Mouse (Mus musculus): ENCODE results near the gene Slf2.
A peak's percentile ranks its signal among the peaks of the same experiment; 100 is the strongest.

Gene Slf2

GRCm38 (mm10) chr19:45012636-45013035, 81.7 kb downstream of the Slf2 start:
- no peak for DNase-seq (ENCODE audit: low spot score)

DNA sequence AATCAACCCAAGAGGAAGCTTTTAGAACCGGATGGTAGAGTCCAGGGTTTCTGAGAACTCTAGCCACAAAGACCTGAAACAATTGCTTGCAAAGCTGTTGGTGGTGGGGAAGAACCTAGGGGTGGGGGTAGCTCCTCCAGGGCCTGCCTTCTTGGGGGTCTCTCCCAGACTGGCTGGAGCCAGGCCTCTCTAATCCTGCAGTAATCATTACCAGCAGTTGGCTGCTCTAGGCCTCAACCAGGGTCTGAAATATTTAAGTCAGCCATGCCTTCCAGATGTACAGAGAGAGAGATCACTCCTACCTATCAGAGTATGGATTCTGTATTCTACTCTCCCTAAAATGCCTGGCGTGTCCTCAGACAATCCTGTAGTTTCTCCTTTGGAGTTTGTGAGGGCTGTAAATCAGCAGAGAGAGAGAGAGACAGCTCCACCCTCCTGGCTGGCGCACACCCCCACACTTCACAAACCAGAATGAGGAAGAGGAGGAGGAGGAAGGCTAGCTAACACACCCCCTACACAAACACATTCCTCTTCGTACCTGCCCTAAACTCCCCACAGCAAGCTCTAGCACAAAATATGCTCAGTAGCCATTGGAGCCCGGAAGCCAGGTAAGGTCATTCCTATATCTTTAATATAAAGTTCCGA, 82.8 kb downstream of the Slf2 start:
- DNase-seq (ENCODE audit: low spot score): no peak

GRCm38 (mm10) chr19:45014335-45014971, 83.5 kb downstream of the Slf2 start, which contains the start of gene Lzts2:
Gene Lzts2, plus strand, starts transcription at chr19:45014414.
- no peak for DNase-seq (ENCODE audit: low spot score)

- peak; percentile 65 for DNase-seq (ENCODE audit: low spot score)
Observed at GRCm38 (mm10) chr19:45014981-45015402, 84.0 kb downstream of the Slf2 start.

DNA sequence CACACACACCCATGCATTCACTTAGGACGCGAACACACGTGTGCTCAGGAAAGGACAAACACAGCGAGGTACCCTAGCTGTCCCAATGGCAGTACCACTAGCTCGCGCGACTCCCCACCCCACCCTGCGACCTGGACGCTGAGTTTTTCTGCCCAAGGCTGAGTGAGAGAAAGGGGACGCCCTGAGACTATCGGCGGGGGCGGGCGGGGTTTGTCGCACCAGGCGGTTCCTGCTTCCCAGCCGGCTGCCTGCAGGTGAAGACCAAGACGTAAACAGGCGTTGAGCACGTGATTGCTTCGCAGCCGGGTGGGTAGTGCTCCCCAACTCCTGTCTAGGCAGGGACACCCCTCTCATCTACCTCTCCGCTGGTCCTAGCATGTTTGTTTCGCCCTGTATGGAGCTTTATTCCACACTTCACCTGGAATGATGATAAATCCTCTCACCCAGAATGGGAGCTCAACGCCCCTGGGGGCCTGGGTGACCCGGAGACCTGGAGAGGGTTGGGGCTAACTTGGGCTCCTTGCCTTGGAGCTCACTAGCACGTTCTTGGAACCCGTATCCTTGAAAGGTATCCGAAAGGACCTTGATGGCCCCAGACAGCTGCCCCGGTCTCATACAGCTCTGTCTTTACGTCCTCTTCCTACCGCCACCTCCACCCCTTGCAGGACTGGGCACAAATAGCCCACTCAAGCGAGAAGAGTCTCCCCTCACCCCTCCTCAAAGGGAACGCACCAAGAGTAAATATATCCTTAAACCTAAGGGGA, 84.7 kb downstream of the Slf2 start:
- DNase-seq (ENCODE audit: low spot score): peak; percentile 52

- DNase-seq (ENCODE audit: low spot score): peak; percentile 55
Observed at GRCm38 (mm10) chr19:45016341-45017215, 85.6 kb downstream of the Slf2 start.

DNA sequence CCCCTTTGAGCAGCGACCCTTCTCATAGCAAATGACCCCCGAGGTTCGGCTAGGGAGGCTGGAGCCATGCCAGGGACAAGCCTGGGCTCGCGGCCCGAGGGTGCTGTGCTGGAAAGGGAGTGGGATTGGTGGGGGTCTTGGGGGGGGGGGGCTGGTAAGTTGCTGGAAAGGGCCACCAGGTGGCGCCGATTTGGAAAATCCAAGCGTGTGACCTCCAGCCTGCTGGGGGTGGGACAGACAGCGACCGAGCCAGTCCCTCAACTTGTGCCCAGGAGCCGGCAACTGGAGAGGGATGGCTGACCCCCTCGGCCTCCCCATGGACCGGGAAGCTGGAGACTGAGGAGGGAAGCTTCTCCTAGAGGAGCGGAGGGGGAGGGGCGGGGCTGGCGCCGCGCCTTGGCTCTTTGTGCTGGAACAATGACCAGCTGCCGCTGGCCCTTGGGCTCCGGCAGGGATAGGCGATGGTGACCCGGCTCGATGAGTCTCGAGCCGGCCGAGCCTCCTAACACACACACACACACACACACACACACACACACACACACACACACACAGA, 86.3 kb downstream of the Slf2 start:
- DNase-seq (ENCODE audit: low spot score): peak; percentile 75

DNA sequence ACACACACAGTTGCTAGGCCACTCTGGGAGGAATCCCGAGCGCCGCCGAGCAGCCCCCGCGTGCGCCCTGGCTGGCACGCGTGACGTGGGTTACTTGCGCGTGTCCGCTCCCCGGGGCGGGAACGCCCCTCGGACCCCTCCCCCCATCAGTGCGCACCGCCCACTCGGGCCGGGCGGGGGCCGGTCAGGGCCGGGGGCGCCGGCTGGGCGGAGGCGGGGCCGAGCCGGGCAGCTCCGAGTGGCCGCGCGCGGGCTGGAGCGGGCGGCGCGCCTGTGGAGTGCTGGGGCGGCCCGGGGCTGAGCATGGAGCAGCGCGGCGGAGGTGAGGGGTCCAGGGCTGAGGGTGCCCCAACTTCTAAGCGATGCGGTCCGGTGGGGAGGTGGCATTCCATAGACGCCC, 87.0 kb downstream of the Slf2 start:
- DNase-seq (ENCODE audit: low spot score): peak; percentile 86

- peak; percentile 37 for DNase-seq (ENCODE audit: low spot score)
Observed at GRCm38 (mm10) chr19:45018351-45018831, 87.4 kb downstream of the Slf2 start.

GRCm38 (mm10) chr19:45020348-45020747, 89.4 kb downstream of the Slf2 start:
- DNase-seq (ENCODE audit: low spot score): peak; percentile 36

DNA sequence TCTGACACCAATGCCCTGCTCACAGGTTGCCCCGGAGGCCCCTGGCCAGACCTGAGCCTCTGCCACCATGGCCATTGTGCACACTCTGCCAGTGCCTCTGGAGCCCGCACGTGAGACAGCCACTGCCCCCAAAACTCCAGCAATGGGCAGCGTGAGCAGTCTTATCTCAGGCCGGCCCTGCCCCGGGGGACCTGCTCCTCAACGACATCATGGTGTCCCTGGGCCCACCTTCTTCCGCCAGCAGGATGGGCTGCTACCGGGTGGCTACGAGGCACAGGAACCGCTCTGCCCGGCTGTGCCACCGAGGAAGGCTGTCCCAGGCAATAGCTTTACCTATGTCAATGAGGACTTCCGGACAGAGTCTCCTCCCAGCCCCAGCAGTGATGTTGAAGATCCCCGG, 90.4 kb downstream of the Slf2 start:
- no peak for DNase-seq (ENCODE audit: low spot score)

- no peak for DNase-seq (ENCODE audit: low spot score)
Observed at GRCm38 (mm10) chr19:45023993-45024392, 93.0 kb downstream of the Slf2 start.

GRCm38 (mm10) chr19:45024775-45025174, 93.8 kb downstream of the Slf2 start:
- DNase-seq (ENCODE audit: low spot score): no peak

DNA sequence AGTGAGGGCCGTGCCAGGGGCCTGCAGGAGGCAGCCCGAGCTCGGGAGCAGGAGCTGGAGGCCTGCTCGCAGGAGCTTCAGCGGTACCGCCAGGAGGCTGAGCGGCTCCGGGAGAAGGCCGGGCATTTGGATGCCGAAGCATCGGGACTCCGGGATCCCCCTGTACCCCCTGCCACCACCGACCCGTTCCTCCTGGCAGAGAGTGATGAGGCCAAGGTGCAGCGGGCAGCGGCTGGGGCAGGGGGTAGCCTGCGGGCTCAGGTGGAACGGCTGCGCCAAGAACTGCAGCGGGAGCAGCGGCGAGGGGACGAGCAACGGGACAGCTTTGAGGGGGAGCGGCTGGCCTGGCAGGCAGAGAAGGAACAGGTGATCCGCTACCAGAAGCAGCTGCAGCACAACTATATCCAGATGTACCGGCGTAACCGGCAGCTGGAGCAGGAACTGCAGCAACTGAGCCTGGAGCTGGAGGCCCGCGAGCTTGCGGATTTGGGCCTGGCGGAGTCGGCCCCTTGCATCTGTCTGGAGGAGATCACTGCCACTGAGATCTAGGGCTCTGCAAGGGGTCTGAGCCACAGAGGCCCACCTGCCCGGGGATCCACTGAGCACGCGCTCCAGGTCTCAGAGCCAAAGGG, 95.1 kb downstream of the Slf2 start:
- no peak for DNase-seq (ENCODE audit: low spot score)

GRCm38 (mm10) chr19:45026958-45027670, 96.2 kb downstream of the Slf2 start:
- DNase-seq (ENCODE audit: low spot score): no peak

GRCm38 (mm10) chr19:45027848-45028247, 96.9 kb downstream of the Slf2 start:
- no peak for DNase-seq (ENCODE audit: low spot score)

- DNase-seq (ENCODE audit: low spot score): no peak
Observed at GRCm38 (mm10) chr19:45028746-45029145, 97.8 kb downstream of the Slf2 start.

- DNase-seq (ENCODE audit: low spot score): no peak
Observed at GRCm38 (mm10) chr19:45029571-45029970, 98.6 kb downstream of the Slf2 start.

- peak; percentile 65 for DNase-seq (ENCODE audit: low spot score)
Observed at GRCm38 (mm10) chr19:45030111-45030510, 99.2 kb downstream of the Slf2 start.

All from urinary bladder, postnatal 25 days (tissue).